Mouse (Mus musculus) limb, embryonic 14.5 days (tissue): ENCODE measurements around the gene Krt82. TPM values are rescaled to one million over a fixed set of nuclear protein-coding genes. Genes with fewer than 3 reads are reported as not detected.

Source experiments
- ATAC-seq: fragments of 200-750 bp; cut with Nextera tagmentation; 2 replicates; pipeline ENCODE4 v1.8.0; 2017; ENCODE audit warnings: low read depth, moderate number of reproducible peaks, moderate TSS enrichment; ENCODE audit not compliant: low FRiP score
- DNase-seq: peaks from one replicate; pipeline ENCODE4 v3.0.0-alpha.2; 2015; ENCODE audit warnings: low spot score
- H3K27ac ChIP-seq: fragments of 300-500 bp; sonication (generic); replicated peaks from 2 replicates; pipeline ENCODE4 v1.5.1; 2014; ENCODE audit warnings: low read depth, mild to moderate bottlenecking, low read length, moderate library complexity, mixed read lengths
- H3K27me3 ChIP-seq: fragments of 300-500 bp; sonication (generic); 2 replicates; pipeline ENCODE4 v1.6.1; 2014; ENCODE audit warnings: low read length, mixed read lengths; ENCODE audit not compliant: control insufficient read depth, insufficient read depth
- H3K36me3 ChIP-seq: fragments of 300-500 bp; sonication (generic); 2 replicates; pipeline ENCODE4 v1.6.1; 2014; ENCODE audit warnings: mild to moderate bottlenecking, low read length, moderate library complexity, mixed read lengths; ENCODE audit not compliant: control insufficient read depth, insufficient read depth
- H3K4me1 ChIP-seq: fragments of 300-500 bp; sonication (generic); 2 replicates; pipeline ENCODE4 v1.6.1; 2014; ENCODE audit warnings: antibody characterized with exemption, low read length, mixed read lengths; ENCODE audit not compliant: control insufficient read depth, insufficient read depth
- H3K4me2 ChIP-seq: fragments of 300-500 bp; sonication (generic); replicated peaks from 2 replicates; pipeline ENCODE4 v1.6.1; 2014; ENCODE audit warnings: low read depth, mild to moderate bottlenecking, low read length, moderate library complexity; ENCODE audit not compliant: severe bottlenecking
- H3K4me3 ChIP-seq: fragments of 300-500 bp; sonication (generic); replicated peaks from 2 replicates; pipeline ENCODE4 v1.5.1; 2014; ENCODE audit warnings: low read length
- H3K9ac ChIP-seq: fragments of 300-500 bp; sonication (generic); 2 replicates; pipeline ENCODE4 v1.6.1; 2014; ENCODE audit warnings: mild to moderate bottlenecking, low read depth, low read length, moderate library complexity; ENCODE audit not compliant: severe bottlenecking
- H3K9me3 ChIP-seq: fragments of 300-500 bp; sonication (generic); 2 replicates; pipeline ENCODE4 v1.6.1; 2016; ENCODE audit warnings: low read length; ENCODE audit not compliant: control insufficient read depth
- POLR2A ChIP-seq: fragments of 200-500 bp; IDR thresholded peaks from 2 replicates; pipeline ENCODE4 v1.8.0; 2012; ENCODE audit warnings: inconsistent platforms, mild to moderate bottlenecking, moderate library complexity, borderline replicate concordance; ENCODE audit not compliant: insufficient read depth, insufficient read length; ENCODE audit errors: extremely low read depth
- WGBS: fragments of 180-500 bp; shearing (Covaris S2); extraction: QIAGEN DNeasy Blood & Tissue Kit; methylation state at CpG from one replicate; pipeline ENCODE4 v1.1.7; 2014; 5-methylcytosine and 5-hydroxymethylcytosine counted together
- microRNA-seq: library from miRNA; unstranded; fragments of <30 nt; microRNA quantifications from one replicate; pipeline ENCODE4, GENCODE M21; 2016
- polyA plus RNA-seq, 2 experiments: library from polyadenylated mRNA; depleted of rRNA in 1 of 2; stranded (reverse) in 1 of 2; unstranded in 1 of 2; fragments of >200 nt; fragmentation: Nextera tagmentation in 1 of 2; extraction: Ambion mirVana in 1 of 2; gene quantifications; 2 replicates each; pipeline versions ENCODE4 v1.2.1 to v1.2.3; 2012 to 2014

Gene Krt82
- polyA plus RNA-seq, 2 experiments: not detected

DNA sequence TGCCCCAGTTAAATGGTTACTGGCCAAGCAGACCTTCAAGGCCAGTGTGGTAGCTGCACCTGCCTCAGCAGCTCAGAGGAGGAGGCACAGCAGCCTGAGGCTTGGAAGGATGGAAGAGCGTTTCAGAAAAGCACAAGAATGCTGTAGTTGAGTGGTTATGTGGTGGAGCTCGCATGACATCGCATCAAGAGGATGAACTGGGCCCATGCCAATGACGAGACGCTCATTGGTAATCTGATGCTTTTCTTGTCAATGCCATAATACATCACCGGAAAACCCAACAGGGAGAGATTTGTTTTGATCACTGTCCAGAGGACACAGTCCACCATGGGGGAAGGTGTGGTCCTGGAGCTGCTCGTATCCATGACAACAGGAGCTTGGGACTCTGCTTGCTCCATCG lies 55.2 kb downstream of the Krt82 start:
- no peaks in the 10 kb centered on the region for H3K36me3 ChIP-seq
- no peaks in the 10 kb centered on the region for H3K27me3 ChIP-seq
- 76% methylated on average over 8 of the region's 8 CpGs for WGBS
- H3K4me2 ChIP-seq: no peak overlapping the region
- no peak for DNase-seq
- no peak for ATAC-seq
- no peaks in the 10 kb centered on the region for H3K9me3 ChIP-seq
- no peak for TF ChIP-seq POLR2A
- no peak overlapping the region for H3K27ac ChIP-seq
- no peak overlapping the region for H3K9ac ChIP-seq
- no peak overlapping the region for H3K4me3 ChIP-seq
- H3K4me1 ChIP-seq: peaks cover 6% of the 10 kb centered on the region; the same call in 1 of the 2 replicates

DNA sequence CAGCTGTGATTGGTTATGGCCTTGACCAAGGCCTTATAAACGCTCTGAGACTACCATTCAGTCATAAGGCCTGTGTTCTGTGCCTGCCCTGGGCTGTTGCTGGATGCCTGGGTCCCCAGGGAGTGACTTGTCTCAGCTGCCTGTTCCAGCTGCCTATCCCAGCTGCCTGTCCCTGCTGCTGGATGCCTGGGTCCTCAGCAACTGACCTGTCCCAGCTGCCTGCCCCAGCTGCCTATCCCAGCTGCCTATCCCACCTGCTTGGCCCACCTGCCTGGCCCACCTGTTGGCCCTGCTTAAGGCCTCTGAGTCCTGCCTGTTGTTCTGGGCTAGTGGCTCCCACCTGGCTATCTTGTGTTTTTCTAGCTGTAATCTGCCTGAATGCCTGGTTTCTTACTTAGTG lies 56.3 kb downstream of the Krt82 start:
- WGBS: 38% methylated on average over 1 of the region's 1 CpGs

GRCm38 (mm10) chr15:101493713-101494112 lies 56.8 kb downstream of the Krt82 start:
- Histone ChIP-seq H3K27ac (no peak overlapping the region), H3K4me2 (no peak overlapping the region), H3K4me3 (no peak overlapping the region), H3K36me3 (no peaks in the 10 kb centered on the region), H3K9ac (no peak overlapping the region), H3K27me3 (no peaks in the 10 kb centered on the region), H3K9me3 (no peaks in the 10 kb centered on the region), H3K4me1 (peaks cover 6% of the 10 kb centered on the region; the same call in 1 of the 2 replicates)
- DNase-seq (no peak), ATAC-seq (no peak)
- TF ChIP-seq POLR2A: no peak
- 84% methylated on average over 6 of the region's 6 CpGs for WGBS

More for the DNA sequence above, 56.3 kb downstream of the Krt82 start:
- H3K36me3 ChIP-seq: no peaks in the 10 kb centered on the region
- H3K9me3 ChIP-seq: no peaks in the 10 kb centered on the region
- H3K27ac ChIP-seq: no peak overlapping the region
- H3K4me3 ChIP-seq: no peak overlapping the region
- H3K4me2 ChIP-seq: no peak overlapping the region
- ATAC-seq (no peak), DNase-seq (no peak)
- H3K4me1 ChIP-seq: peaks cover 6% of the 10 kb centered on the region; the same call in 1 of the 2 replicates
- no peak for TF ChIP-seq POLR2A
- no peaks in the 10 kb centered on the region for H3K27me3 ChIP-seq
- H3K9ac ChIP-seq: no peak overlapping the region

- no peaks in the 10 kb centered on the region for H3K27me3 ChIP-seq
- WGBS: 36% methylated on average over 8 of the region's 8 CpGs
- no peak for DNase-seq
- no peak overlapping the region for H3K4me3 ChIP-seq
- H3K4me2 ChIP-seq: no peak overlapping the region
- no peaks in the 10 kb centered on the region for H3K9me3 ChIP-seq
- no peak for TF ChIP-seq POLR2A
- no peaks in the 10 kb centered on the region for H3K36me3 ChIP-seq
- H3K9ac ChIP-seq: no peak overlapping the region
- no peak for ATAC-seq
- H3K4me1 ChIP-seq: peaks cover 6% of the 10 kb centered on the region; the same call in 1 of the 2 replicates
- H3K27ac ChIP-seq: no peak overlapping the region
These were observed 57.7 kb downstream of the Krt82 start for GRCm38 (mm10) chr15:101492718-101493117.

DNA sequence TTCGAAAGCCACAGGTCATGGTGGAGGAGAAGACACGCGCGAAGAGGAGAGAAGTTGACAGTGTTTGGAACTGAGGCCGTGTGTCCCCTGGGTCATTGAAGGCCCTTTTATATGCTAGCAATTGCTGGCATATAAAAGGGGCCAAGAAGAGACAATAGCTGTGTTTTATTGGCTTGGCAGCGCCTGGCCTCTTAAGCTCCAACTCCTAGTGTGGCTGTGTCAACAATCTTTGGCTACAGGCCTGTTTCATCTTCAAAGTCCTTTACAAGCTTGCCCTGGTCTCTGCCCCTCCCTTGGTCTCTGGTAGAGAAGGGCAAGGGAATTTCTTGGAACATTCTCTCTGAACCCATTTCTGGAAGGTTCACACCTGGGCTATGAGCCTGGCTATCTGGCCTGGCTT lies 59.0 kb downstream of the Krt82 start, which contains the start of gene Krt83:
TSS of gene Krt83 (minus strand) at position 82 of the 400 bp plus-strand sequence.
- H3K27ac ChIP-seq: no peak within 1 kb of the TSS
- no peak within 1 kb of the TSS for H3K4me2 ChIP-seq
- no peaks in the 10 kb centered on the region for H3K9me3 ChIP-seq
- WGBS: 69% methylated on average over 6 of the region's 6 CpGs
- no peak for DNase-seq
- H3K36me3 ChIP-seq: no peaks in the 10 kb centered on the region
- H3K9ac ChIP-seq: no peak within 1 kb of the TSS
- no peak for ATAC-seq
- peaks cover 6% of the 10 kb centered on the region; the same call in 1 of the 2 replicates for H3K4me1 ChIP-seq
- H3K4me3 ChIP-seq: no peak within 1 kb of the TSS
- TF ChIP-seq POLR2A: no peak
- no peaks in the 10 kb centered on the region for H3K27me3 ChIP-seq

Small RNA genes within 50 kb of the gene (microRNA-seq; reads per million reads assigned to microRNA genes)
- not detected for gene Gm44393
- gene Gm44460: not detected

Other genes starting within 250 kb of the Krt82 start
- gene Krt80, start 180.5 kb downstream of the Krt82 start, polyA plus RNA-seq (2012; rRNA removed): 3.3 and 3.6 TPM in 2 replicates
- 3.8 TPM in 2 replicates for gene Krt80, start 180.5 kb downstream of the Krt82 start, polyA plus RNA-seq (2014; fragmentation: Nextera tagmentation; extraction: Ambion mirVana)
- gene Krt7, start 139.6 kb downstream of the Krt82 start, polyA plus RNA-seq (2012; rRNA removed): 13.8 and 19.3 TPM in 2 replicates
- gene Krt7, start 139.6 kb downstream of the Krt82 start, polyA plus RNA-seq (2014; fragmentation: Nextera tagmentation; extraction: Ambion mirVana): 26.7 and 29.7 TPM in 2 replicates
- 0.73 and 1.5 TPM in 2 replicates for gene Krt87, start 111.9 kb downstream of the Krt82 start, polyA plus RNA-seq (2012; rRNA removed)
- 0.61 and 0.89 TPM in 2 replicates for gene Krt87, start 111.9 kb downstream of the Krt82 start, polyA plus RNA-seq (2014; fragmentation: Nextera tagmentation; extraction: Ambion mirVana)
- gene Krt88, start 102.9 kb downstream of the Krt82 start, polyA plus RNA-seq (2012; rRNA removed): 0.15 TPM in 1 of 2 replicates, not detected in the other
- gene Krt88, start 102.9 kb downstream of the Krt82 start, polyA plus RNA-seq (2014; fragmentation: Nextera tagmentation; extraction: Ambion mirVana): not detected in 2 replicates
- not detected in 2 replicates for gene Krt81, start 86.9 kb downstream of the Krt82 start, polyA plus RNA-seq (2012; rRNA removed)
- not detected in 2 replicates for gene Krt81, start 86.9 kb downstream of the Krt82 start, polyA plus RNA-seq (2014; fragmentation: Nextera tagmentation; extraction: Ambion mirVana)
- 0.15 TPM in 1 of 2 replicates, not detected in the other for gene Krt86, start 77.2 kb downstream of the Krt82 start, polyA plus RNA-seq (2012; rRNA removed)
- gene Krt86, start 77.2 kb downstream of the Krt82 start, polyA plus RNA-seq (2014; fragmentation: Nextera tagmentation; extraction: Ambion mirVana): 0.10 TPM in 1 of 2 replicates, not detected in the other
- gene Krt83, start 59.2 kb downstream of the Krt82 start, polyA plus RNA-seq (2012; rRNA removed): 0.06 TPM in 1 of 2 replicates, not detected in the other
- gene Krt83, start 59.2 kb downstream of the Krt82 start, polyA plus RNA-seq (2014; fragmentation: Nextera tagmentation; extraction: Ambion mirVana): not detected in 2 replicates
- gene Gm49425, start 33.4 kb downstream of the Krt82 start, polyA plus RNA-seq (2012; rRNA removed): 0.22 and 0.23 TPM in 2 replicates
- gene Gm49425, start 33.4 kb downstream of the Krt82 start, polyA plus RNA-seq (2014; fragmentation: Nextera tagmentation; extraction: Ambion mirVana): 0.30 and 0.45 TPM in 2 replicates
- 0.92 and 1.8 TPM in 2 replicates for gene Krt84, start 17.8 kb downstream of the Krt82 start, polyA plus RNA-seq (2012; rRNA removed)
- gene Krt84, start 17.8 kb downstream of the Krt82 start, polyA plus RNA-seq (2014; fragmentation: Nextera tagmentation; extraction: Ambion mirVana): 4.8 and 8.1 TPM in 2 replicates
- gene Krt90, start 12.3 kb upstream of the Krt82 start, polyA plus RNA-seq (2012; rRNA removed): 0.06 and 0.08 TPM in 2 replicates
- 0.07 and 0.10 TPM in 2 replicates for gene Krt90, start 12.3 kb upstream of the Krt82 start, polyA plus RNA-seq (2014; fragmentation: Nextera tagmentation; extraction: Ambion mirVana)
- 0.52 and 0.70 TPM in 2 replicates for gene Krt75, start 23.2 kb upstream of the Krt82 start, polyA plus RNA-seq (2012; rRNA removed)
- gene Krt75, start 23.2 kb upstream of the Krt82 start, polyA plus RNA-seq (2014; fragmentation: Nextera tagmentation; extraction: Ambion mirVana): 0.93 and 0.96 TPM in 2 replicates
- gene Gm5414, start 77.5 kb upstream of the Krt82 start, polyA plus RNA-seq (2012; rRNA removed): not detected in 2 replicates
- not detected in 2 replicates for gene Gm5414, start 77.5 kb upstream of the Krt82 start, polyA plus RNA-seq (2014; fragmentation: Nextera tagmentation; extraction: Ambion mirVana)
- not detected in 2 replicates for gene Gm5478, start 96.7 kb upstream of the Krt82 start, polyA plus RNA-seq (2012; rRNA removed)
- gene Gm5478, start 96.7 kb upstream of the Krt82 start, polyA plus RNA-seq (2014; fragmentation: Nextera tagmentation; extraction: Ambion mirVana): not detected in 2 replicates
- gene Krt6b, start 129.6 kb upstream of the Krt82 start, polyA plus RNA-seq (2012; rRNA removed): not detected in 2 replicates
- not detected in 2 replicates for gene Krt6b, start 129.6 kb upstream of the Krt82 start, polyA plus RNA-seq (2014; fragmentation: Nextera tagmentation; extraction: Ambion mirVana)
- gene Krt6a, start 143.6 kb upstream of the Krt82 start, polyA plus RNA-seq (2012; rRNA removed): 5.0 and 8.0 TPM in 2 replicates
- gene Krt6a, start 143.6 kb upstream of the Krt82 start, polyA plus RNA-seq (2014; fragmentation: Nextera tagmentation; extraction: Ambion mirVana): 14.0 and 26.5 TPM in 2 replicates
- 322 and 422 TPM in 2 replicates for gene Krt5, start 162.2 kb upstream of the Krt82 start, polyA plus RNA-seq (2012; rRNA removed)
- 204 and 215 TPM in 2 replicates for gene Krt5, start 162.2 kb upstream of the Krt82 start, polyA plus RNA-seq (2014; fragmentation: Nextera tagmentation; extraction: Ambion mirVana)
- 0.03 and 0.04 TPM in 2 replicates for gene Krt71, start 192.4 kb upstream of the Krt82 start, polyA plus RNA-seq (2012; rRNA removed)
- gene Krt71, start 192.4 kb upstream of the Krt82 start, polyA plus RNA-seq (2014; fragmentation: Nextera tagmentation; extraction: Ambion mirVana): not detected in 2 replicates
- 0.15 and 0.36 TPM in 2 replicates for gene Krt72, start 235.8 kb upstream of the Krt82 start, polyA plus RNA-seq (2012; rRNA removed)
- 0.40 and 1.0 TPM in 2 replicates for gene Krt72, start 235.8 kb upstream of the Krt82 start, polyA plus RNA-seq (2014; fragmentation: Nextera tagmentation; extraction: Ambion mirVana)